Mouse (Mus musculus) spleen, embryonic (tissue): ENCODE data around the gene H2-Ke6.
"Not testable (repeated sequence)": the region's sequence is repeated elsewhere in the genome, so short reads cannot be mapped to it uniquely, and the experiment has no call there.

ENCODE experiments used
- CTCF ChIA-PET: fragments of 350-600 bp; sonication (Branson Sonifier 250); formaldehyde crosslinking; loops from one replicate; lab custom pipeline; 2022; lab: Charles Lee

Gene H2-Ke6

GRCm38 (mm10) chr17:34029890-34030595 lies 2.2 kb upstream of the H2-Ke6 start:
- CTCF ChIA-PET, result interaction anchor here (0.6 kb wide), 1 partner anchor 11 kb away, joined by 3 read pairs; no protein-coding TSS in a partner anchor

GRCm38 (mm10) chr17:34029150-34029889 lies 1.5 kb upstream of the H2-Ke6 start:
- CTCF ChIA-PET, result no interaction called here

GRCm38 (mm10) chr17:34028501-34029149 lies 765 bp upstream of the H2-Ke6 start:
- CTCF ChIA-PET, result no interaction called here

GRCm38 (mm10) chr17:34026917-34027655 lies 774 bp downstream of the H2-Ke6 start:
- CTCF ChIA-PET, result interaction anchor here (0.6 kb wide), 1 partner anchor 20 kb away, joined by 3 read pairs; no protein-coding TSS in a partner anchor

- CTCF ChIA-PET, result no interaction called here
Measured at GRCm38 (mm10) chr17:34026221-34026620, 1.6 kb downstream of the H2-Ke6 start.

- CTCF ChIA-PET, result interaction anchor here (0.6 kb wide), 2 partner anchors 21 to 60 kb away, joined by 4 to 9 read pairs; no protein-coding TSS in a partner anchor
Measured at GRCm38 (mm10) chr17:34025756-34026151, 2.1 kb downstream of the H2-Ke6 start.

- CTCF ChIA-PET, result interaction anchor here (0.6 kb wide), 2 partner anchors 22 to 61 kb away, joined by 4 to 9 read pairs; no protein-coding TSS in a partner anchor
Measured at GRCm38 (mm10) chr17:34024861-34025755, 2.8 kb downstream of the H2-Ke6 start.

GRCm38 (mm10) chr17:34024317-34024821 lies 3.5 kb downstream of the H2-Ke6 start, which contains the start of gene Ring1:
Gene Ring1, minus strand, starts transcription at chr17:34024680.
- CTCF ChIA-PET, result interaction anchor here (0.7 kb wide), 1 partner anchor 187 kb away, joined by 3 read pairs; no protein-coding TSS in a partner anchor

GRCm38 (mm10) chr17:34023678-34024077 lies 4.2 kb downstream of the H2-Ke6 start:
- CTCF ChIA-PET, result no interaction called here

- CTCF ChIA-PET, result interaction anchor here (0.6 kb wide), 1 partner anchor 156 kb away, joined by 7 read pairs; no protein-coding TSS in a partner anchor
Measured at GRCm38 (mm10) chr17:34022987-34023386, 4.9 kb downstream of the H2-Ke6 start.

GRCm38 (mm10) chr17:34022414-34022783 lies 5.5 kb downstream of the H2-Ke6 start:
- CTCF ChIA-PET, result interaction anchor here (0.6 kb wide), 2 partner anchors 15 to 157 kb away, joined by 3 to 7 read pairs; no protein-coding TSS in a partner anchor

- CTCF ChIA-PET, result interaction anchor here (0.6 kb wide), 1 partner anchor 14 kb away, joined by 3 read pairs; no protein-coding TSS in a partner anchor
Measured at GRCm38 (mm10) chr17:34021539-34022413, 6.1 kb downstream of the H2-Ke6 start.

- CTCF ChIA-PET, result interaction anchor here (0.6 kb wide), 2 partner anchors 73 to 101 kb away, joined by 4 to 9 read pairs; no protein-coding TSS in a partner anchor
Measured at GRCm38 (mm10) chr17:34013436-34013835, 14.4 kb downstream of the H2-Ke6 start.

- CTCF ChIA-PET, result interaction anchor here (0.6 kb wide), 1 partner anchor 107 kb away, joined by 5 read pairs; no protein-coding TSS in a partner anchor
Measured at GRCm38 (mm10) chr17:34010156-34010555, 17.7 kb downstream of the H2-Ke6 start.

- CTCF ChIA-PET, result no interaction called here
Measured at GRCm38 (mm10) chr17:34006570-34006969, 21.3 kb downstream of the H2-Ke6 start.

- CTCF ChIA-PET, result no interaction called here
Measured at GRCm38 (mm10) chr17:34003426-34003825, 24.4 kb downstream of the H2-Ke6 start.

- CTCF ChIA-PET, result not testable (repeated sequence)
Measured at GRCm38 (mm10) chr17:34000796-34001195, 27.1 kb downstream of the H2-Ke6 start.

- CTCF ChIA-PET, result no interaction called here
Measured at GRCm38 (mm10) chr17:34000150-34000537, 27.7 kb downstream of the H2-Ke6 start, which contains the start of gene H2-K1. Gene H2-K1, minus strand, starts transcription at chr17:34000347.
